Mouse (Mus musculus) kidney, postnatal 0 days (tissue): ENCODE data around the gene Chkb. TPM values are rescaled to one million over a fixed set of nuclear protein-coding genes. Genes with fewer than 3 reads are reported as not detected.

Experiments used
- ATAC-seq: fragments of 200-750 bp; cut with Nextera tagmentation; replicated peaks from 2 replicates; pipeline ENCODE4 v1.8.0; 2017; ENCODE audit warnings: low read depth, moderate number of reproducible peaks, moderate TSS enrichment, moderate library complexity; ENCODE audit not compliant: low FRiP score
- DNase-seq: peaks from one replicate; pipeline ENCODE4 v3.0.0-alpha.2; 2016; ENCODE audit warnings: low spot score
- H3K27ac ChIP-seq: fragments of 300-500 bp; sonication (generic); 2 replicates; pipeline ENCODE4 v1.5.1; 2014; ENCODE audit warnings: mild to moderate bottlenecking
- H3K27me3 ChIP-seq: fragments of 300-500 bp; sonication (generic); 2 replicates; pipeline ENCODE4 v1.6.1; 2014; ENCODE audit warnings: low read length, mixed read lengths; ENCODE audit not compliant: insufficient read depth
- H3K36me3 ChIP-seq: fragments of 300-500 bp; sonication (generic); 2 replicates; pipeline ENCODE4 v1.6.1; 2014; ENCODE audit warnings: low read length, mixed read lengths; ENCODE audit not compliant: insufficient read depth
- H3K4me1 ChIP-seq: fragments of 300-500 bp; sonication (generic); replicated peaks from 2 replicates; pipeline ENCODE4 v1.6.1; 2014; ENCODE audit warnings: antibody characterized with exemption, low read length, mixed read lengths; ENCODE audit not compliant: insufficient read depth
- H3K4me2 ChIP-seq: fragments of 300-500 bp; sonication (generic); 2 replicates; pipeline ENCODE4 v1.6.1; 2014; ENCODE audit warnings: mild to moderate bottlenecking, low read length, moderate library complexity, mixed read lengths
- H3K4me3 ChIP-seq: fragments of 300-500 bp; sonication (generic); replicated peaks from 2 replicates; pipeline ENCODE4 v1.5.1; 2014; ENCODE audit warnings: low read depth, low read length
- H3K9ac ChIP-seq: fragments of 300-500 bp; sonication (generic); 2 replicates; pipeline ENCODE4 v1.6.1; 2014; ENCODE audit warnings: low read depth, low read length
- H3K9me3 ChIP-seq: fragments of 300-500 bp; sonication (generic); replicated peaks from 2 replicates; pipeline ENCODE4 v1.6.1; 2016; ENCODE audit warnings: low read length, inconsistent platforms, mixed read lengths
- CTCF ChIP-seq: IDR thresholded peaks from 2 replicates; pipeline ENCODE4 v1.5.1; 2016; ENCODE audit warnings: antibody characterized with exemption, low read depth, mild to moderate bottlenecking, moderate library complexity
- WGBS: fragments of 180-500 bp; shearing (Covaris S2); extraction: QIAGEN DNeasy Blood & Tissue Kit; methylation state at CpG from one replicate; pipeline ENCODE4 v1.1.7; 2014; 5-methylcytosine and 5-hydroxymethylcytosine counted together
- polyA plus RNA-seq: library from polyadenylated mRNA; unstranded; fragments of >200 nt; fragmentation: Nextera tagmentation; extraction: Ambion mirVana; gene quantifications from 2 replicates; pipeline ENCODE4 v1.2.1, GENCODE M21; 2015

Gene Chkb
- polyA plus RNA-seq, 1 experiment from 2014 or later = 65.1 TPM

- no peaks in the 10 kb centered on the region for H3K27me3 ChIP-seq
- H3K9ac ChIP-seq = peak overlapping the region; percentile 64; the same call in 1 of the 2 replicates
- H3K27ac ChIP-seq = no peak overlapping the region
- no peaks in the 10 kb centered on the region for H3K9me3 ChIP-seq
- DNase-seq (no peak), ATAC-seq (no peak)
- no peak overlapping the region; the same call in 1 of the 2 replicates for H3K4me3 ChIP-seq
- H3K36me3 ChIP-seq = no peaks in the 10 kb centered on the region
- 90% methylated on average over 7 of the region's 7 CpGs for WGBS
- peak overlapping the region; percentile 73 for H3K4me2 ChIP-seq
- no peaks in the 10 kb centered on the region for H3K4me1 ChIP-seq
- TF ChIP-seq CTCF = no peak
Measured at GRCm38 (mm10) chr15:89475293-89475600, 45.5 kb upstream of the Chkb start.

GRCm38 (mm10) chr15:89474596-89475292 lies 45.0 kb upstream of the Chkb start:
- no peak for ATAC-seq

GRCm38 (mm10) chr15:89473921-89474320 lies 44.2 kb upstream of the Chkb start:
- no peaks in the 10 kb centered on the region for H3K27me3 ChIP-seq
- no peaks in the 10 kb centered on the region for H3K36me3 ChIP-seq
- 95% methylated on average over 8 of the region's 8 CpGs for WGBS
- no peak overlapping the region for H3K9ac ChIP-seq
- no peak overlapping the region for H3K27ac ChIP-seq
- H3K4me2 ChIP-seq = no peak overlapping the region
- DNase-seq (no peak), ATAC-seq (no peak)
- H3K4me3 ChIP-seq = no peak overlapping the region
- H3K4me1 ChIP-seq = no peaks in the 10 kb centered on the region
- no peaks in the 10 kb centered on the region for H3K9me3 ChIP-seq
- TF ChIP-seq CTCF = no peak

More at GRCm38 (mm10) chr15:89474596-89475292, 45.0 kb upstream of the Chkb start:
- H3K9ac ChIP-seq = no peak overlapping the region
- no peak overlapping the region for H3K4me3 ChIP-seq
- no peaks in the 10 kb centered on the region for H3K27me3 ChIP-seq
- H3K27ac ChIP-seq = no peak overlapping the region
- no peak overlapping the region for H3K4me2 ChIP-seq
- H3K4me1 ChIP-seq = no peaks in the 10 kb centered on the region
- H3K9me3 ChIP-seq = no peaks in the 10 kb centered on the region
- DNase-seq = no peak
- WGBS = 92% methylated on average over 19 of the region's 19 CpGs
- no peaks in the 10 kb centered on the region for H3K36me3 ChIP-seq
- no peak for TF ChIP-seq CTCF

DNA sequence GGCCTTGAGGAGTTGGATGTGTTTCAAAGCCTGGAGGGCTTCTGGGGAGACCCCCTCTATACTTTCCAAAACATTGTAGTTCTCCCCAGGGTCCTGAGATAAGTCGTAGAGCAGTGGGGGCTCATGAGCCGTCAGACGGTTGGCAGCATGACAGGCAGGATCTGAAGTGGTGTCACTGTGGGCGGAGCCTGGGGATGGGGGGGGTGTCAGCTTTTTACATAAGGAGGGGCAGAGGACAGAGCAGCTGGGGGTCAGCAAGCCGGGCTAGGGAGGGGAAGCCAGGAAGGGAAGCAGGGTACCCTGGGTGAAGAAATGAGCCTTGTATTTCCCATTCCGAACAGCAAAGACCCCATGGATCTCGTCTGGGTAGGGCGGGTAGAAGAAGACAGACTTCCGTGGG lies 43.7 kb upstream of the Chkb start:
- no peak for DNase-seq
- no peaks in the 10 kb centered on the region for H3K36me3 ChIP-seq
- H3K27ac ChIP-seq = no peak overlapping the region
- no peak for TF ChIP-seq CTCF
- H3K9ac ChIP-seq = no peak overlapping the region
- no peak overlapping the region for H3K4me2 ChIP-seq
- H3K4me3 ChIP-seq = no peak overlapping the region
- H3K27me3 ChIP-seq = no peaks in the 10 kb centered on the region
- H3K9me3 ChIP-seq = no peaks in the 10 kb centered on the region
- WGBS = 80% methylated on average over 9 of the region's 9 CpGs
- H3K4me1 ChIP-seq = no peaks in the 10 kb centered on the region
- no peak for ATAC-seq

DNA sequence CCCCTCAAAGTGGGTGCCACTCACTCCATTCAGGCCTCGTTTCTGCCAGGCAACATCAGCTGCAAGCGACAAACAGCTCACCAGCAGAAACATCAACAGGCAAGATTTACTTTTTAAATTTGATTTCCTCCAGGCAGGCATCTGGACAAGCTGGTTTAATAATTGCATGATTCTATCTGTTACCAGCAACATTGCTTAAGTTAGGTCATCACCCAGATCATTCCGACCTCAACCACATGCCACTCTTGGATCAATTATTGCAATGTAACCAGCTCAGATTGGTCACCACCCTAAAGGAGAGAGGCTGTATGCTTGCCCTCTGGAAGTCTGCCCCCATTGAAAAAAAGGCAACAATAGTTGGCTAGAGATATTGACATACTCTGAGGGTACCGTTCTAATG lies 41.8 kb upstream of the Chkb start:
- WGBS = 90% methylated on average over 4 of the region's 4 CpGs
- Histone ChIP-seq H3K9me3 (no peaks in the 10 kb centered on the region), H3K36me3 (no peaks in the 10 kb centered on the region), H3K9ac (no peak overlapping the region), H3K4me1 (no peaks in the 10 kb centered on the region), H3K27me3 (no peaks in the 10 kb centered on the region), H3K27ac (no peak overlapping the region), H3K4me2 (no peak overlapping the region), H3K4me3 (no peak overlapping the region)
- TF ChIP-seq CTCF = no peak
- no peak for ATAC-seq
- no peak for DNase-seq

DNA sequence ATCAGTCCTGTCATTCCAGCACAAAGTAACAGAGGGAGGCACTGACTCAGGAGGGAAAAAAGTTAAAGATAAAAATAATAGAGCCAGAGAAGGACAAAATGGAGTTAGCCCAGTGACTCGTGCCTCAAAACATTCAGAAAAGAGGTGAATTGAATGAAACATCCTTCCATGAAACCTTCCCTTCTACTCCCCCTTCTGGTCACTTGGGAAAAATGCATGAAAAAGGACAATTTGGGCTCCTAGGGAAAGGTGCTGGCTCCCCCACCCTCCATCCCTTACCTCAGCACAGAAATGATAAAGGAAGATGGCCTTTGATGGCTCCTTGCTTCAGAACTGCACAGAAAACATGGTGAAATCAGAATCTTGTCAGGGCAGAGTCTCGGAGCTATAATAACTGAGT lies 38.9 kb upstream of the Chkb start:
- DNase-seq = peak; percentile 68
- H3K27me3 ChIP-seq = no peaks in the 10 kb centered on the region
- no peaks in the 10 kb centered on the region for H3K4me1 ChIP-seq
- no peaks in the 10 kb centered on the region for H3K9me3 ChIP-seq
- peak; percentile 78 for TF ChIP-seq CTCF
- no peak overlapping the region for H3K4me2 ChIP-seq
- no peak overlapping the region for H3K4me3 ChIP-seq
- H3K36me3 ChIP-seq = no peaks in the 10 kb centered on the region
- no peak for ATAC-seq
- H3K27ac ChIP-seq = no peak overlapping the region
- no peak overlapping the region for H3K9ac ChIP-seq
- WGBS = 42% methylated on average over 2 of the region's 2 CpGs

GRCm38 (mm10) chr15:89465052-89465451 lies 35.3 kb upstream of the Chkb start:
- no peaks in the 10 kb centered on the region for H3K9me3 ChIP-seq
- H3K4me1 ChIP-seq = no peaks in the 10 kb centered on the region
- H3K27me3 ChIP-seq = no peaks in the 10 kb centered on the region
- no peak overlapping the region for H3K4me2 ChIP-seq
- H3K4me3 ChIP-seq = no peak overlapping the region
- ATAC-seq (no peak), DNase-seq (no peak)
- H3K36me3 ChIP-seq = no peaks in the 10 kb centered on the region
- no peak for TF ChIP-seq CTCF
- no peak overlapping the region for H3K9ac ChIP-seq
- 12% methylated on average over 1 of the region's 1 CpGs for WGBS
- H3K27ac ChIP-seq = no peak overlapping the region
